ENCODE assay signal across 9 mouse cellular contexts in genomic region chr4:114415925-114416645, GRCm38 (mm10). TPM values are rescaled to one million over a fixed set of nuclear protein-coding genes. Genes with fewer than 3 reads are reported as not detected.
DNase-seq lines count a peak whose midpoint lies in the region; ATAC-seq and TF ChIP-seq lines count a peak whose summit lies in the region.
"Had no signal": no experiment of that assay in that cellular context is flagged by ENCODE, and none has a peak within 500 bp of the region (broad histone marks: within the 10 kb centered on the region; RNA-seq: fewer than 3 reads in every experiment).

No protein-coding gene starts in this region.

- no peak overlapping the region for H3K9ac ChIP-seq in forebrain, postnatal 0 days
- H3K9ac ChIP-seq in forebrain, embryonic 13.5 days = no peak overlapping the region
- peak overlapping the region; percentile 42 for H3K9ac ChIP-seq in heart, embryonic 13.5 days

- ATAC-seq in forebrain, postnatal 0 days = peak; percentile 59
- no peak for ATAC-seq in forebrain, embryonic 13.5 days
- ATAC-seq in heart, embryonic 13.5 days (ENCODE audit: extremely low read depth, insufficient number of reproducible peaks, low FRiP score, low TSS enrichment) = no peak; the same call in 1 of the 2 replicates

- no peak for TF ChIP-seq CTCF in forebrain, postnatal 0 days (IDR thresholded peaks at IDR 0.05; ENCODE audit: low read depth)

- H3K36me3 ChIP-seq in forebrain, postnatal 0 days (ENCODE audit: insufficient read depth) = no peaks in the 10 kb centered on the region
- no peaks in the 10 kb centered on the region for H3K36me3 ChIP-seq in forebrain, embryonic 13.5 days (ENCODE audit: poor library complexity, severe bottlenecking)
- no peaks in the 10 kb centered on the region for H3K36me3 ChIP-seq in heart, embryonic 13.5 days

- WGBS in forebrain, postnatal 0 days = 21% methylated on average over 16 of the region's 16 CpGs
- 36% methylated on average over 16 of the region's 16 CpGs for WGBS in forebrain, embryonic 13.5 days
- 17% methylated on average over 16 of the region's 16 CpGs for WGBS in heart, embryonic 13.5 days

- no peaks in the 10 kb centered on the region for H3K4me1 ChIP-seq in forebrain, postnatal 0 days (ENCODE audit: insufficient read depth)
- 0 out of 2 replicates have a peak, but pooled peaks cover 4% of the 10 kb centered on the region for H3K4me1 ChIP-seq in forebrain, embryonic 13.5 days
- peaks cover 29% of the 10 kb centered on the region for H3K4me1 ChIP-seq in heart, embryonic 13.5 days

- H3K27ac ChIP-seq in forebrain, postnatal 0 days (ENCODE audit: low read depth, low read length) = no peak overlapping the region
- no peak overlapping the region for H3K27ac ChIP-seq in forebrain, embryonic 13.5 days
- H3K27ac ChIP-seq in heart, embryonic 13.5 days (replicated peaks) = peak overlapping the region; percentile 65

- no peak overlapping the region for H3K4me3 ChIP-seq in forebrain, postnatal 0 days (ENCODE audit: low read depth, low read length)
- no peak overlapping the region for H3K4me3 ChIP-seq in forebrain, embryonic 13.5 days
- H3K4me3 ChIP-seq in heart, embryonic 13.5 days = peak overlapping the region; percentile 20; the same call in 1 of the 2 replicates
- H3K4me3 ChIP-seq: forebrain, embryonic 10.5 days had no signal

- no peaks in the 10 kb centered on the region for H3K9me3 ChIP-seq in forebrain, postnatal 0 days (ENCODE audit: low read length)
- no peaks in the 10 kb centered on the region for H3K9me3 ChIP-seq in forebrain, embryonic 13.5 days (replicated peaks)
- H3K9me3 ChIP-seq in heart, embryonic 13.5 days = no peaks in the 10 kb centered on the region
- H3K9me3 ChIP-seq: forebrain, embryonic 10.5 days had no signal

- H3K4me2 ChIP-seq in forebrain, postnatal 0 days (ENCODE audit: low read depth) = peak overlapping the region; percentile 23; the same call in 1 of the 2 replicates
- no peak overlapping the region for H3K4me2 ChIP-seq in forebrain, embryonic 13.5 days
- H3K4me2 ChIP-seq in heart, embryonic 13.5 days = peak overlapping the region; percentile 54

- peak; percentile 34 for DNase-seq in forebrain, postnatal 0 days
- peak; percentile 82 for DNase-seq in brain, adult 2 months (ENCODE audit: low read depth, low spot score)
- peak; percentile 24 for DNase-seq in lung, postnatal 10 days
- no peak for DNase-seq in adrenal gland, postnatal 4 days (ENCODE audit: low spot score in 2 of 2)
- no peak for DNase-seq in thymus, postnatal 25 days
- DNase-seq in cerebellum, adult 18-20 months = no peak

- no peaks in the 10 kb centered on the region for H3K27me3 ChIP-seq in forebrain, postnatal 0 days (ENCODE audit: insufficient read depth, low read length)
- H3K27me3 ChIP-seq in forebrain, embryonic 13.5 days = no peaks in the 10 kb centered on the region
- peaks cover 95% of the 10 kb centered on the region for H3K27me3 ChIP-seq in heart, embryonic 13.5 days (replicated peaks)

RNA-seq across cellular contexts. Expression of gene Trabd2b, which starts 9.6 kb away (rescaled TPM):
- total RNA-seq in forebrain, postnatal 0 days (2014; rRNA removed) = 0.71 and 0.92 TPM in 2 replicates
- polyA plus RNA-seq in forebrain, postnatal 0 days (2015; fragmentation: Nextera tagmentation; extraction: Ambion mirVana) = 0.43 and 0.63 TPM in 2 replicates
- 0.27 and 0.39 TPM in 2 replicates for polyA plus RNA-seq in forebrain, embryonic 13.5 days (2015; fragmentation: Nextera tagmentation; extraction: Ambion mirVana)
- 1.2 and 1.7 TPM in 2 replicates for polyA plus RNA-seq in heart, embryonic 13.5 days (2015; fragmentation: Nextera tagmentation; extraction: Ambion mirVana)
- 1 to 10 TPM; 1.9 to 7.2 TPM for total RNA-seq in adrenal gland, postnatal 4 days (2021)

Comparison
In these comparisons a context has a peak if more than half of its experiments do, and no peak if none do; other contexts are left out.
1. DNase-seq: peak in forebrain, postnatal 0 days (single experiment), brain, adult 2 months (single experiment) and lung, postnatal 10 days (single experiment); none in adrenal gland, postnatal 4 days (0 of 2), thymus, postnatal 25 days (single experiment) and cerebellum, adult 18-20 months (0 of 2).